Mouse (Mus musculus): ENCODE measurements around the gene Pi4k2a. TPM values are rescaled to one million over a fixed set of nuclear protein-coding genes. Genes with fewer than 3 reads are reported as not detected.

Gene Pi4k2a
- polyA plus RNA-seq, 1 experiment from 2014 or later, result 30.6 TPM

DNA sequence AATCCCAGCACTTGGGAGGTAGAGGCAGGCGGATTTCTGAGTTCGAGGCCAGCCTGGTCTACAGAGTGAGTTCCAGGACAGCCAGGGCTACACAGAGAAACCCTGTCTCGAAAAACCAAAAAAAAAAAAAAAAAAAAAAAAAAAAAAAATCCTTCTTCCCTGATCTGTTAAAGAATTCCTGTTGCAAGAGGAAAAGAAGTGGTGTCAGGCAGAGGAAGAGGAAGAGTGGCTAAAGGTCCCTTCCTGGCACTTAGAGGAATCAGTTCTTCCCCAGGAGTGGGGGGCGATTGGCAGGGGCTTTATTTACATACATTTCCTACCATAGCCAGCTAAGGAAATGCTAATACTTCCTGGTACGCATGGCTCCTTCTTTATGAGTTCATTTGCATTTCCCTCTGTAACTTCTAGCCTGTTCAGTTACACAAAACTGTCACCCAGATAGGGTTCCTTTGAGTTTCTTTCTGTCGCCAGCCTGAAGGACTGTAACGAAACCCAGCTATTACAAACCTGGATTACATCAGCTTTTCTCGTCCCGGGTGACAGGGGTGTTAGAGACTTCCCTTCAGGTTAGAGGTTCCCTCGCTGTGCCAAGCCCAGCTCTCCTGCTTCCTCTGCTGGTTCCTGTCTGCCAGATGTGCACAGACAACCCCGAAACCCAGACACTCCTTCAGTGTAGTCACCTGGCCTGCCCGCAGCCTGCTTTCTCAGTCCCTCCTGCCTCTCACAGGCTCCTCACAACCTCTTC is 67.4 kb downstream of the Pi4k2a start:
- H3K27ac ChIP-seq, result no peak overlapping the region
- no peak overlapping the region for H3K4me3 ChIP-seq
- no peak for ATAC-seq (replicated peaks)
- H3K36me3 ChIP-seq (replicated peaks), result no peaks in the 10 kb centered on the region
- no peaks in the 10 kb centered on the region for H3K4me1 ChIP-seq
- WGBS, result 70% methylated on average over 12 of the region's 12 CpGs
- no peak overlapping the region for H3K4me2 ChIP-seq
- no peaks in the 10 kb centered on the region for H3K27me3 ChIP-seq (replicated peaks)
- H3K9me3 ChIP-seq, result no peaks in the 10 kb centered on the region
- no peak overlapping the region for H3K9ac ChIP-seq

DNA sequence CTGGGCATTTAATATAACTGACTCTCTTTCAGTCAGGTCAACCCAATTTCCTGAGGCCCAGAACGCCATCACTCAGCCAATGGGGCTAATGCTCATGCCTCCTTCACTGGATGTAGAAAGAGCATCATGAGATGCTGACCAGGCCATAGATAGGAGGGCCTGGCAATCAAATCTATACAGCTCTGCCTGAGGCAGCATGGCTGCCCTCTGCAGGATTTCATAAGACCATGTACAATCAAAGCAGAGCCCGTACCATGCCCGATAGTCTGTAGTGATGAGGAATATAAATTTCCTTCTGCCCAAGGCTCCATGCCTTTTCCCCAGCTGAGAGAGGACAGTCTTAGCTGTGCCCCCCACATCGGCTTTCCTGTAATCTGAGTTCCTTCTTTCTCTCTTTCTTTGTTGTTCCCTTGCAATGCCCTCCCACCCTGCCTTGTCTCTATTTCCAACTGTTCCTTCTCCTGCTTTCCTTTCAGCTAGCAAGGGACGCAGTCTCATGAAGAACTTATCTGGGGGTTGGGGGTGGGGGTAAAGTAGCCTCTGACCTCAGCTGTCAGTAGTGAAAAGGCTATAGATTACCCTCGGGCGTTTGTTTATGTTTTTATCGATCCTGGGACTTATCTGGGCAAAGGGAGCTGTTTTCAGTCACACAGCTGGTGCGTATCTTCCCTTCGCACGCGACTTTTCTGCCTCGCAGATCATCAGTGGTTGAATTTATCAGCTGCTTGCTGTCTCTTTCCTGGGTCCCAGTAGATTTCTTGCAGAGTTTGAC is 68.2 kb downstream of the Pi4k2a start:
- Histone ChIP-seq H3K9me3 (no peaks in the 10 kb centered on the region), H3K27ac (no peak overlapping the region), H3K27me3 (replicated peaks) (no peaks in the 10 kb centered on the region), H3K9ac (no peak overlapping the region), H3K4me2 (no peak overlapping the region), H3K4me1 (no peaks in the 10 kb centered on the region), H3K4me3 (no peak overlapping the region), H3K36me3 (replicated peaks) (no peaks in the 10 kb centered on the region)
- WGBS, result 62% methylated on average over 13 of the region's 13 CpGs
- ATAC-seq (replicated peaks), result no peak

DNA sequence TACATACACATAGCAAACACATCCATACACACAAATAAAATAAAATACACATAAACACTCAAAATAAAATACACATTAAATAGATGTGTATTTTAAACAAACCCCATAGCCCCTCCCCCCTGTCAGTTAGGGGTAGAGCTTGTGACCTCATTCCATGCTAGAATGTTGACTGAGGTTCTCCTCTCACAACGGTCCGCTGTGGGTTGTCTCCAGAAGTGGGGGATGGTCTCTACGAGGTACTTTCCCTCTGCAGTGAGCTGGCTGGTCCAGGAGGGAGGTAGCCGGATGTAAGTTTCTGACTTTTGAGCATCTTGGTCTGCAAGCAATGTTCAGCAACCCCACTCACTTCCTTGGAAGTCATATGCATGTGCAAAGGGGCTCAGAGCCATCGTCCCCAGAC is 73.5 kb downstream of the Pi4k2a start, which contains the start of gene Zfyve27:
Gene Zfyve27 (plus strand): TSS at position 188 of the 400 bp plus-strand sequence.
- Histone ChIP-seq H3K4me2 (no peak within 1 kb of the TSS), H3K27me3 (replicated peaks) (peaks cover 18% of the 10 kb centered on the region), H3K4me3 (no peak within 1 kb of the TSS), H3K9me3 (no peaks in the 10 kb centered on the region), H3K9ac (no peak within 1 kb of the TSS), H3K27ac (no peak within 1 kb of the TSS), H3K36me3 (replicated peaks) (no peaks in the 10 kb centered on the region), H3K4me1 (0 out of 2 replicates have a peak, but pooled peaks cover 3% of the 10 kb centered on the region)
- no peak for ATAC-seq (replicated peaks)
- 81% methylated on average over 5 of the region's 5 CpGs for WGBS

DNA sequence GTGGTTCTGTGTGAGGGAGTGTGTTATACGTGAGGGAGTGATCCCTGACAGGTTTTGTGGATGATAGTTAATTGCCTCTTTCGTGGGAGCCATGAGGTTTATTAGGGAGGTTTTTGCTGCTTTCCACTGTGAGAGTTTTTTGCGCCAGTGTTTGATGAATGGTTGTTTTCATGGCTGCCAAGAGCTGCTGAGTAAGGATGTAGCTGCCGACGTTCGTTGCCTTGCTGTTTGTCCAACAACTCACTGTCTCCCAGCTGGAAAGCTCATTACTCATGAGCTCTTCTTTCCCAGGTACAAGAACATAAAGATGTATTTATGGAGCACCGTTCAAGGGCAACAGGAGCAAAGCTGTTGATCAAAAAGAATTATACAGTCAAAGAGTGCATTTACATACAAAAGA is 73.9 kb downstream of the Pi4k2a start:
- H3K4me1 ChIP-seq, result 0 out of 2 replicates have a peak, but pooled peaks cover 3% of the 10 kb centered on the region
- H3K4me3 ChIP-seq, result no peak overlapping the region
- no peak overlapping the region for H3K27ac ChIP-seq
- ATAC-seq (replicated peaks), result no peak
- WGBS, result 50% methylated on average over 7 of the region's 7 CpGs
- H3K9me3 ChIP-seq, result no peaks in the 10 kb centered on the region
- peaks cover 22% of the 10 kb centered on the region for H3K27me3 ChIP-seq (replicated peaks)
- H3K4me2 ChIP-seq, result no peak overlapping the region
- no peaks in the 10 kb centered on the region for H3K36me3 ChIP-seq (replicated peaks)
- no peak overlapping the region for H3K9ac ChIP-seq

DNA sequence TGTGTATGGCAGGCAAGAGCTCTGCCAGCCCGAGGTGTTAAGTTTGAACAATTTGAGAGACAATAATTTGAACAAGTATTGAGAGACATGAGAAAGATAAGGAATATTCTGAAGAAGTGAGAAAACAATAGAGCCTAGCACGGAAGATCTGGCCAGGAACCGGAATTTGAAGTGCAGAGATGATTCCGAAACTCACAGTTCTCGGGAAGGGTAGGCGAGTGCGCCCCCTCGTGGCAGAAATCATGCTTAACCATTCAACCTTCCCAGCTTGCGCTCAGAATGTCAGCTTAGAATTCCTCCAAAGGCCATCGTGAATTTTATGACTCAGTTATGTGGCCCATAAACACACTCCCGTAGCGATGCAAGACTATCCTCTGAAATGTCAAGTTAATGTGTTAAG is 75.9 kb downstream of the Pi4k2a start:
- peaks cover 7% of the 10 kb centered on the region for H3K4me1 ChIP-seq
- H3K27me3 ChIP-seq (replicated peaks), result peaks cover 29% of the 10 kb centered on the region
- no peaks in the 10 kb centered on the region for H3K9me3 ChIP-seq
- WGBS, result 2% methylated on average over 12 of the region's 12 CpGs
- H3K9ac ChIP-seq, result 0 out of 2 replicates have a peak overlapping the region, but pooled peaks have one; percentile 7
- no peak overlapping the region for H3K4me3 ChIP-seq
- no peaks in the 10 kb centered on the region for H3K36me3 ChIP-seq (replicated peaks)
- ATAC-seq (replicated peaks), result no peak
- H3K27ac ChIP-seq, result no peak overlapping the region
- peak overlapping the region; percentile 32 for H3K4me2 ChIP-seq

DNA sequence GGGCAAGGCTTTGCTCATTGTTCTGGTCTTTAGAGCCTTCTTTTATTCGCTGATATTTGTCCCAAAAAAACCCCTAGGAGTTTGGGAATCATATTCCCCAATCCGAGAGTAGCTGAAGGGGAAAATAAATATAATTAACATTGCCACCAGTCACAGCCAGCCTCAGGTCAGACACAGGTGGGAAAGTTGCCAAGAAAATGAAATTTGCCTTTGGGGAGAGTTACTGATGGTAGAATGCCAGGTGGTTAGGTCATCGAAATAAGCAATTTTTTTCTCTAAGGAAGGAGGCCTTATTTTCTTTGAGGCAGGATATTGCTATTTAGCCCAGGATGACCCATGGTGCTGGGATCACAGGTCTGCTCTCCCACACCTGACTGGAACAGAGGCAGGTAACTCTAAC is 76.5 kb downstream of the Pi4k2a start:
- Histone ChIP-seq H3K4me2 (no peak overlapping the region), H3K9me3 (no peaks in the 10 kb centered on the region), H3K4me1 (peaks cover 13% of the 10 kb centered on the region), H3K27me3 (replicated peaks) (peaks cover 29% of the 10 kb centered on the region), H3K36me3 (replicated peaks) (no peaks in the 10 kb centered on the region), H3K27ac (no peak overlapping the region), H3K9ac (no peak overlapping the region), H3K4me3 (no peak overlapping the region)
- ATAC-seq (replicated peaks), result no peak
- WGBS, result 51% methylated on average over 3 of the region's 3 CpGs

DNA sequence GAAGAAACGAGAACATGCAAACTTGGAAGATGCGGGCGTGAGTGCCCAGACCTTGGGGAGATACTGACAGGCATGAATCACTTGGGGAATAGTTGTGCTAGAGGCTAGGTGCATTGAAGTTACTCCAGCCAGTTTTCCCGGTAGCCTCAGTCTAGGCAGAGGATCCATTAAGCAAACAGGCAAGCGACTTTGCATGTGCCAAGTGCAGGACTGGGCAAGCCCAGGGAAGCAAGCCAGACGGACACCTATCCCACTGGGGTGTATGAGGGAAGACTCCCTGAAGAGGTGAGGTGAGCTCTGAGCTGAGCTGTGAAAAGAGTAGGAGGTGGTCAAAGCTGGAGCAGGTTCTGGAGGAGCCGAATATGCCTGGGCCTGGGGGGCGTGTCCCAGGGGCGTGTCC is 77.2 kb downstream of the Pi4k2a start:
- H3K36me3 ChIP-seq (replicated peaks), result no peaks in the 10 kb centered on the region
- no peak overlapping the region for H3K4me2 ChIP-seq
- H3K27me3 ChIP-seq (replicated peaks), result peaks cover 29% of the 10 kb centered on the region
- H3K4me1 ChIP-seq, result peaks cover 18% of the 10 kb centered on the region
- H3K9me3 ChIP-seq, result no peaks in the 10 kb centered on the region
- no peak overlapping the region for H3K9ac ChIP-seq
- no peak for ATAC-seq (replicated peaks)
- H3K4me3 ChIP-seq, result no peak overlapping the region
- WGBS, result 68% methylated on average over 9 of the region's 9 CpGs
- no peak overlapping the region for H3K27ac ChIP-seq

DNA sequence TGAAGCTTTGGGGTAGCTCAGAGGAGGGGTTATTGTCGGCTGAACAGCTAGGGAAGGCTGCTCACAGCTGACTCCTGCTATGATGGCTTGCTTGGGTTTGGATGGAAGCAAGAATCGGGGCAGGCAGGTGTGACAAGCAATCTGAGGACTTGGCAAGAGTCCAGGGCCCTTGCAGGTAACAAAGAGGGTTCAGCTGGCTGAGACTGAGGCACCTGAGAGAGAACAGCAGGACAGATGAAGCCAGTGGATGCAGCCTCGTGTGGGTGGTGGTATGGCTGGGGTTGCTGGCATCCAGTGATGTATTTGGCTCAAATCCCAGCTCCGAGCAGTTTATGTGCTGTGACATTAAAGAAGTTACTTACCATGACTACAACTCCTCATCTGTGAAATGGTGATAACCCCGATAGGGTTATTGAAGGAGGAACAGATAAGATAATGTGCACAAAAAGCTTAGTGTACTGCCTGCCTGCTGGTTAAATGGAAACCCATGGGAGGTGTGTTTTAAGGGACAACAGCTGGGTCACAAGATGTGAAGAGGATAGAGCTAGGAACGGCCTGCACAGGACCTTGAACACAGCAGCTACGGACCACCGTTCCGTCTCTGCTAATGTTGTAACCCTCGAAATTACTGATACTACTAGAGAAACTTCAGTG is 79.2 kb downstream of the Pi4k2a start:
- no peak overlapping the region for H3K9ac ChIP-seq
- no peak overlapping the region for H3K4me3 ChIP-seq

DNA sequence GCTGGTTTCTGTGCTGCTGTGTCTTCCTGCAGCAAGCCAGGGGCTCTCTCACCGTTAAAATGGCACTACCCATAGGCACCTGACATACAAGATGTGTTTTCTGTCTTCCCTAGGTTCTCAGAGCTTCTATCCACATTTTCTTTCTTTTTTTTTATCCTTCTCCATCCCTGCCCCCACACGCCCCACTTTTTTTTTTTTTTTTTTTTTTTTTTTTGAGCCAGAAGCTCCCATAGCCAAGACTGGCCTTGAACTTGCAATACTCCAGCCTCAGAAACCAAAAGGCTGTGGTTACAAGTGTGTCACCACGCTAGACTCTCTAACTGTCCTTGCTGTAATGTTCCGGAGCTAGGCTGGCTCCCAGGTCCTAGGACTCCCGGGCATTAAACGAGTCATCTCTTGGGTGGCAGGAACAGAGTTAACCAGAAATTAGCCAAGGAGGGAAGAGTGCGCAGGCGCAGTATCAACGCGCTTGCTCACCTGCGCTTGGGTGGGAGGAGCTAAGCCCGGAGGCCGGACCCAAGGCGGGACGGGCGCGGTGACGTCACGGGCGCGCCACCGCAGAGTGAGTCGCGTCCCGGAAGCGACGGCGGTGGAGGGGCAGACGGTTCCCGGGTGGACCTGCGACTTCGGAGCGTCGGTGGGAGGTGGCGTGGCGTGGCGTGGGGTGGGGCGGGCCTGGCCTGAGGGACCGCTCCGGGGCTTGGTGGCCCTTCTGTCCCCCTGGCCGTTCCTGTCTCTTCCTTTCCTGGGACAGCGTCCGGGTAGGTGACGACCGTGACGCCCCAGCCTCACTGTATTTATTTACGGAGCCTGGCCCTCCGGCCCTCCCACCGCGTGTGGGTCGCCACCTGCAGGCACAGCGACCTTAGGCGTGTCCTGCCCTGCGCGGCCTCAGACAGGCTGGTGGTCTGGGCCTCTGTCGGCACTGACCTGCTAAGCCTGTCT is 80.0 kb downstream of the Pi4k2a start:
- Histone ChIP-seq H3K4me2 (peak overlapping the region; percentile 90), H3K4me1 (peaks cover 24% of the 10 kb centered on the region), H3K27ac (peak overlapping the region; percentile 60), H3K9me3 (no peaks in the 10 kb centered on the region), H3K9ac (peak overlapping the region; percentile 83), H3K36me3 (replicated peaks) (no peaks in the 10 kb centered on the region), H3K4me3 (peak overlapping the region; percentile 83), H3K27me3 (replicated peaks) (peaks cover 25% of the 10 kb centered on the region)
- WGBS, result 2% methylated on average over 53 of the region's 56 CpGs
- ATAC-seq (replicated peaks), result peak; percentile 94

More for the DNA sequence above, 79.2 kb downstream of the Pi4k2a start:
- no peak for ATAC-seq (replicated peaks)
- H3K4me2 ChIP-seq, result peak overlapping the region; percentile 90; the same call in 1 of the 2 replicates
- peaks cover 29% of the 10 kb centered on the region for H3K27me3 ChIP-seq (replicated peaks)
- H3K27ac ChIP-seq, result no peak overlapping the region
- H3K36me3 ChIP-seq (replicated peaks), result no peaks in the 10 kb centered on the region
- 67% methylated on average over 10 of the region's 10 CpGs for WGBS
- H3K9me3 ChIP-seq, result no peaks in the 10 kb centered on the region
- peaks cover 24% of the 10 kb centered on the region for H3K4me1 ChIP-seq
